Mouse (Mus musculus): ENCODE results near the gene Tnnt3. TPM values are rescaled to one million over a fixed set of nuclear protein-coding genes. Genes with fewer than 3 reads are reported as not detected.

Gene Tnnt3
- polyA plus RNA-seq, 1 experiment from 2014 or later = 1.7 TPM

DNA sequence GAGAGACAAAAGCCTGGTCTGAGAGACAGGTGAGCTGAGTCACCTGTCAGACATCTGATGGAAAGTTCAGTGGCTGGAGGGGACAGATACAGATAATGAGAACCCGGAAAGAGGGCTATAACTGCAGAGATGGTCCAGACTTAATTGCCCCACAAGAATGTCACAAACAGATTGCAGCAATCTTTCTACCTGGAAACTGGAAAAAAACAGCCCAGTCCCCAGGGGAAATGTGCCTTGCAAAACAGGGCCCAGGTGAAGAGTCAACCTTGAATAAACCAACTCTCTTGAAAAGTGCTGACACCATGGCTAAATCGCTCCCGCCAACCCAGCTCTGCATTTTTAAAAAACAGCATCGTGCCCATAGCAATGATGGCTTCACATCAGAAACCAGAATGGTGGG lies 21.7 kb downstream of the Tnnt3 start:
- Histone ChIP-seq H3K36me3 (ENCODE audit: control insufficient read depth, insufficient read depth, low read length) (no peaks in the 10 kb centered on the region), H3K4me2 (replicated peaks; ENCODE audit: low read depth, low read length) (no peak overlapping the region), H3K4me1 (replicated peaks; ENCODE audit: control insufficient read depth, insufficient read depth, low read length) (peaks cover 4% of the 10 kb centered on the region; the same call in 1 of the 2 replicates), H3K9me3 (ENCODE audit: control insufficient read depth, low read length) (no peaks in the 10 kb centered on the region), H3K27me3 (ENCODE audit: control insufficient read depth, insufficient read depth, low read length) (no peaks in the 10 kb centered on the region), H3K4me3 (ENCODE audit: low read depth, low read length) (no peak overlapping the region), H3K27ac (ENCODE audit: low read depth, low read length) (no peak overlapping the region), H3K9ac (ENCODE audit: low read depth, low read length) (no peak overlapping the region)
- DNase-seq (ENCODE audit: low spot score) (no peak), ATAC-seq (ENCODE audit: low FRiP score) (no peak)
- 94% methylated on average over 4 of the region's 4 CpGs for WGBS

DNA sequence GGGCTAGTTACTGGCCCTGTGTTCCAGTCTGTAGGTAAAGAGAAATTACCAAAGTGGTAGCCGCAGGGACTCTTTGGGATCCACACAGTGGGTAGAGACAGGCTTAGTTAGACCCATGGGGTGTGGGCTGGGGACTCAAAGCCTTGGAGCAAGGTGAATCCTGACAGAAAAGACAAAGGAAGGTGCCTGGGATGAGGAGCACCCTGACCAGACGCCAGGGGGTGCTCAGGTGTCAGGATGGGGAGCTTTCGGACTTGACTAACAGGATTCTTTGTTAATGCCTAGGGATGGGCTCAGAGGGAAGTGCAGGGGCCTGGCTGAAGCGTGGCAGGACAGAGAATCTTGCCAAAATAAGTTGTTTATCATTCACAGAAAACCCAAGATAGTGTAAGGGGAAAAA lies 23.7 kb downstream of the Tnnt3 start:
- H3K4me3 ChIP-seq (ENCODE audit: low read depth, low read length) = no peak overlapping the region
- DNase-seq (ENCODE audit: low spot score) (peak; percentile 55), ATAC-seq (ENCODE audit: low FRiP score) (no peak)
- H3K4me1 ChIP-seq (replicated peaks; ENCODE audit: control insufficient read depth, insufficient read depth, low read length) = peaks cover 8% of the 10 kb centered on the region
- no peaks in the 10 kb centered on the region for H3K27me3 ChIP-seq (ENCODE audit: control insufficient read depth, insufficient read depth, low read length)
- no peaks in the 10 kb centered on the region for H3K36me3 ChIP-seq (ENCODE audit: control insufficient read depth, insufficient read depth, low read length)
- H3K9me3 ChIP-seq (ENCODE audit: control insufficient read depth, low read length) = no peaks in the 10 kb centered on the region
- no peak overlapping the region for H3K9ac ChIP-seq (ENCODE audit: low read depth, low read length)
- no peak overlapping the region for H3K4me2 ChIP-seq (replicated peaks; ENCODE audit: low read depth, low read length)
- 25% methylated on average over 4 of the region's 4 CpGs for WGBS
- H3K27ac ChIP-seq (ENCODE audit: low read depth, low read length) = 0 out of 2 replicates have a peak overlapping the region, but pooled peaks have one; percentile 7

DNA sequence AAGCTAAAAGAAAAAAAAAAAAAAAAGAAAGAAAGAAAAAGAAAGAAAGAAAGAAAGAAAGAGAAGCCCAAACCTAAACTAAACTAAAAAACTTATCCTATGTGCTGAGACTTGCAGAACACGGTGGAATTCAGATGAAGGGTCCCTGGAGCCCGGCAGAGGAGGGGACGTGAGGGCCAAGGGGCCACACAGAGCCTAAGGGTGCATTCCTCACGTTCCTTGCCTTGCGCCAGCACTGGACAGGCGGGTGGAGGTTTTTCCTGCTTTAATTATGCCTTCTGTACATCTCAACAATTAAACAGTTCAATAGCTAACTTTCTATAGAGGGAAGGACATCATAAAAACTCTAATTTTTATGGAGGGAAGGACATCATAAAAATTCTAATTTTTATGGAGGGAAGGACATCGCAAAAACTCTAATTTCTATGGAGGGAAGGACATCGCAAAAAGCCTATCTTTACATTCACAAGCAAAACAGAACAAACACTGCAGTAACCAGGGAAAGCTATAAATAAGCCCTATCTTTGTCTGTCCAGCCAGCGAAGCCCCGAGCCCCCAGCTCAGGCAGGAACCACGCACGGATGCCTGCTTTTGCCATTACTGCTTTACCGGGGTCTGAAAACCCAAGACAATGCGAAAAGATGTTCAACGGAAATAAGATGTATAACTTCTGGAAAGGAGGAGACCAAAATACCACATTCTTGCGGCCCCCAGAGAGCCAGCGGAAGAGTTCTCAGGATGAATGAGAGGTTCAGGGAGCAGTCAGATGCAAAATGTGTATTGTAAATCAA lies 24.8 kb downstream of the Tnnt3 start:
- Histone ChIP-seq H3K4me2 (replicated peaks; ENCODE audit: low read depth, low read length) (no peak overlapping the region), H3K4me3 (ENCODE audit: low read depth, low read length) (no peak overlapping the region), H3K36me3 (ENCODE audit: control insufficient read depth, insufficient read depth, low read length) (no peaks in the 10 kb centered on the region), H3K4me1 (replicated peaks; ENCODE audit: control insufficient read depth, insufficient read depth, low read length) (peaks cover 8% of the 10 kb centered on the region), H3K27ac (ENCODE audit: low read depth, low read length) (no peak overlapping the region), H3K27me3 (ENCODE audit: control insufficient read depth, insufficient read depth, low read length) (no peaks in the 10 kb centered on the region), H3K9me3 (ENCODE audit: control insufficient read depth, low read length) (no peaks in the 10 kb centered on the region), H3K9ac (ENCODE audit: low read depth, low read length) (no peak overlapping the region)
- ATAC-seq (ENCODE audit: low FRiP score) (no peak), DNase-seq (ENCODE audit: low spot score) (no peak)
- WGBS = 52% methylated on average over 17 of the region's 17 CpGs

DNA sequence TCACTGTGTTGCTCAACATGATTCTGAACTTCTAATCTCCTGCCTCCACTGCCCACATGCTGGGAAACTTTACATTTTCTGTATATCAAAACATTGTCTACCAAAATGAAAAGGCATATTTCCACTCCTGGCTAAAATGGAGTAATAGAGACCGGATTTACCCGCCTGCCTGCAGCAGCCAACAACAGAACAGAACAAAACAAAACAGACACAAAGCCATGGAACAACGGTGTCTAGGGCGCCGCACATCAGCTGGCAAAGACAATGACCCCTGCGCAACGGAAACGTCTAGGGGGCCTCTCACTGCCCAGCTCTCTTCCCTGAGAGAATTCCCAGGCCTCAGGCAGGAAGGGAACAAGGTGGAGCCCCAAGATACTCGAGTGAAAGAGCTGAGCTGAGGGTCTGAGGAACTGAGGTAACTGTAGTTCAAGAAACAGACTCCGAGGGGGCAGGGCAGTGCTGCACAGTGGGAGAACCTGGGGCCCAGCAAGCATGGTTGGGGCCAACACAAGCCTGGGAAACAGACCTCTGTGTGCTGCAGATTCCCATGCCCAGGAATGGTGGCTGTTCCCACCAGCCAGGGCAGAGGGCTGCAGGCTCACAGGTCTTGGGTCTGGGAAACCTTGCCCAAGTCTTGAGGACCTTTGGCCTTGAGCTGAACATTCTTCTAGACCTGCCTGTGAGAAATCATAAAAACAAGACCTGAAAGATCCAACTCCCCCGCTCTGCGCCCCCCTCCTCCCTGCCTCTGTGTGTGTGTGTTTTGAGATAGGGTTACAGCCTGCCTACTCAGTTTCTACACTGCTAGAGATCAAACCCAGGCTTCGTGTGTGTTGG lies 26.9 kb downstream of the Tnnt3 start:
- Histone ChIP-seq H3K9ac (ENCODE audit: low read depth, low read length) (no peak overlapping the region), H3K36me3 (ENCODE audit: control insufficient read depth, insufficient read depth, low read length) (no peaks in the 10 kb centered on the region), H3K27ac (ENCODE audit: low read depth, low read length) (peak overlapping the region; percentile 72), H3K4me2 (replicated peaks; ENCODE audit: low read depth, low read length) (no peak overlapping the region), H3K4me3 (ENCODE audit: low read depth, low read length) (no peak overlapping the region), H3K27me3 (ENCODE audit: control insufficient read depth, insufficient read depth, low read length) (no peaks in the 10 kb centered on the region), H3K9me3 (ENCODE audit: control insufficient read depth, low read length) (no peaks in the 10 kb centered on the region), H3K4me1 (replicated peaks; ENCODE audit: control insufficient read depth, insufficient read depth, low read length) (peaks cover 8% of the 10 kb centered on the region)
- ATAC-seq (ENCODE audit: low FRiP score) (peak; percentile 27; the same call in 1 of the 2 replicates), DNase-seq (ENCODE audit: low spot score) (no peak)
- 22% methylated on average over 13 of the region's 13 CpGs for WGBS

DNA sequence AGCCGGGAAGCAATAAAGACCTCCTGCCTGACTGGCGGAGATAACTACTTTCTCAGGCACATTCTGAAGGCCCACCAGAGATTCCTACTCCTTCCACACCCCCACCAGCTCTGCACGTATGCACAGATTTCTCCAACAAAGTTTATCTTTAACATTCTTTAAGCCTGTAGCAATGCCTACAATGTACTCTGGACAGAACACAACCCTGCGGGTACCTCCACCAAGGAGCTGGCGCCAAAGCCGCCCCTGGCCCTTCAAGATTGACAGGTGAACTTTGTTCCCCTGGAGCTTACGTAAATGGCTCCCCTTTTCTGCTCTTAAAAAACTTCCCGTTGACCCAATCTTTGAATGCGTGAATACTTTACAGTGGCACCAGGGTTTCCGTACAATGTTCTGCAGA lies 30.7 kb downstream of the Tnnt3 start:
- DNase-seq (ENCODE audit: low spot score) = no peak
- no peak for ATAC-seq (ENCODE audit: low FRiP score)
- no peak overlapping the region for H3K4me2 ChIP-seq (replicated peaks; ENCODE audit: low read depth, low read length)
- no peak overlapping the region for H3K9ac ChIP-seq (ENCODE audit: low read depth, low read length)
- peaks cover 13% of the 10 kb centered on the region for H3K4me1 ChIP-seq (replicated peaks; ENCODE audit: control insufficient read depth, insufficient read depth, low read length)
- no peak overlapping the region for H3K27ac ChIP-seq (ENCODE audit: low read depth, low read length)
- 69% methylated on average over 10 of the region's 10 CpGs for WGBS
- no peak overlapping the region for H3K4me3 ChIP-seq (ENCODE audit: low read depth, low read length)
- no peaks in the 10 kb centered on the region for H3K9me3 ChIP-seq (ENCODE audit: control insufficient read depth, low read length)
- no peaks in the 10 kb centered on the region for H3K36me3 ChIP-seq (ENCODE audit: control insufficient read depth, insufficient read depth, low read length)
- no peaks in the 10 kb centered on the region for H3K27me3 ChIP-seq (ENCODE audit: control insufficient read depth, insufficient read depth, low read length)

DNA sequence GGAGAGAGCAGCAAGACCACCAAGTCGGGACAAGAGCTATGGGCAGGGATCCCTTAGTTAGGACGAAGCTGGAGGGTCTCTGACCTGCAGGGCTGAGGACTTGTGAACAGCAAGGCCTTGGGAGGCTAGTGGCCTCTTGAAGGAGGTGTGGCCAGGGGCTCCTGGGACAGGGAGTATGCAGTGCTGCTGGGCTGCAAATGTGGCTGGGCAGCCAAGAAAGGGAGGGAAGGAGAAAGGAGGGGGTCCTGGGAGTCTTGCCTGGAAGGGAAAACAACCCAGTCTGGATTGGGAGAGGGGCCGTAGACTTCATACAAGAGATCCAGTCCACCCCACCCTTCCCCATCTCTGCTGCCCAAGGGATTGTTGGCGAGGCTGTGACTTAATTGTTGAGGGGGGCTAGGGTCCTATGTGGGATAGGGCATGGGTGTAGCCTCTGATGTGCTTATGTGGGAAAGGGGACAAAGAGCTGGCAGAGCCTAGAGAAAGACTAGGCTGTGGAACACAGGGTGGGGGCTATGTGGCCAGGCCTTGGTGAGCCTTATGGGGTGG lies 33.4 kb downstream of the Tnnt3 start:
- peaks cover 5% of the 10 kb centered on the region for H3K4me1 ChIP-seq (replicated peaks; ENCODE audit: control insufficient read depth, insufficient read depth, low read length)
- 82% methylated on average over 4 of the region's 4 CpGs for WGBS
- no peak overlapping the region for H3K27ac ChIP-seq (ENCODE audit: low read depth, low read length)
- no peak for DNase-seq (ENCODE audit: low spot score)
- H3K9ac ChIP-seq (ENCODE audit: low read depth, low read length) = no peak overlapping the region
- no peak overlapping the region for H3K4me3 ChIP-seq (ENCODE audit: low read depth, low read length)
- no peaks in the 10 kb centered on the region for H3K36me3 ChIP-seq (ENCODE audit: control insufficient read depth, insufficient read depth, low read length)
- H3K4me2 ChIP-seq (replicated peaks; ENCODE audit: low read depth, low read length) = no peak overlapping the region
- H3K27me3 ChIP-seq (ENCODE audit: control insufficient read depth, insufficient read depth, low read length) = no peaks in the 10 kb centered on the region
- ATAC-seq (ENCODE audit: low FRiP score) = no peak; the same call in 1 of the 2 replicates
- H3K9me3 ChIP-seq (ENCODE audit: control insufficient read depth, low read length) = no peaks in the 10 kb centered on the region

DNA sequence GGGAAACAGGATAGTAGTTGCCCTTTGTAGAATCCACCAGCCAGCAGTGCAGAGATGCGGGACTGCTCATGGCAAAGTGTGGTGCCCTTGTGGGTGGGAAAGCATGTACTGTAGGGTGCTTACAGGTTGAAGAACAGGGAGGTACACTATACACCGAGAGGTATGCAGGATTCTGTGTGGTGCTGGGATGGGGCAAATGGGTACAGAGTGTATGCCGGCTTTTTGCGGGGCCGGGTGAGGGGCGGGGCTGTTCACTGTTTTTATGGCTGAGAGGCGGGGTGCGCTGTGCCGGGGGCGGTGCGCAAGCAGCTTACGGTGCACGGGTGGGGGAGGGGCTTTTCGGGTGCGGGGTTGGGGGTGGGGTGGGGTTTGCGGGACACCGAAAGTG lies 34.0 kb downstream of the Tnnt3 start, which contains the start of gene Mrpl23:
TSS of gene Mrpl23 (plus strand) at position 16 of the 388 bp plus-strand sequence.
- H3K4me3 ChIP-seq (ENCODE audit: low read depth, low read length) = peak within 1 kb of the TSS; percentile 55
- no peak for DNase-seq (ENCODE audit: low spot score)
- ATAC-seq (ENCODE audit: low FRiP score) = peak; percentile 72
- no peaks in the 10 kb centered on the region for H3K9me3 ChIP-seq (ENCODE audit: control insufficient read depth, low read length)
- peak within 1 kb of the TSS; percentile 74 for H3K4me2 ChIP-seq (replicated peaks; ENCODE audit: low read depth, low read length)
- H3K4me1 ChIP-seq (replicated peaks; ENCODE audit: control insufficient read depth, insufficient read depth, low read length) = peaks cover 5% of the 10 kb centered on the region
- 9% methylated on average over 9 of the region's 17 CpGs for WGBS
- H3K27me3 ChIP-seq (ENCODE audit: control insufficient read depth, insufficient read depth, low read length) = no peaks in the 10 kb centered on the region
- peak within 1 kb of the TSS; percentile 70 for H3K27ac ChIP-seq (ENCODE audit: low read depth, low read length)
- H3K9ac ChIP-seq (ENCODE audit: low read depth, low read length) = peak within 1 kb of the TSS; percentile 81
- H3K36me3 ChIP-seq (ENCODE audit: control insufficient read depth, insufficient read depth, low read length) = no peaks in the 10 kb centered on the region

DNA sequence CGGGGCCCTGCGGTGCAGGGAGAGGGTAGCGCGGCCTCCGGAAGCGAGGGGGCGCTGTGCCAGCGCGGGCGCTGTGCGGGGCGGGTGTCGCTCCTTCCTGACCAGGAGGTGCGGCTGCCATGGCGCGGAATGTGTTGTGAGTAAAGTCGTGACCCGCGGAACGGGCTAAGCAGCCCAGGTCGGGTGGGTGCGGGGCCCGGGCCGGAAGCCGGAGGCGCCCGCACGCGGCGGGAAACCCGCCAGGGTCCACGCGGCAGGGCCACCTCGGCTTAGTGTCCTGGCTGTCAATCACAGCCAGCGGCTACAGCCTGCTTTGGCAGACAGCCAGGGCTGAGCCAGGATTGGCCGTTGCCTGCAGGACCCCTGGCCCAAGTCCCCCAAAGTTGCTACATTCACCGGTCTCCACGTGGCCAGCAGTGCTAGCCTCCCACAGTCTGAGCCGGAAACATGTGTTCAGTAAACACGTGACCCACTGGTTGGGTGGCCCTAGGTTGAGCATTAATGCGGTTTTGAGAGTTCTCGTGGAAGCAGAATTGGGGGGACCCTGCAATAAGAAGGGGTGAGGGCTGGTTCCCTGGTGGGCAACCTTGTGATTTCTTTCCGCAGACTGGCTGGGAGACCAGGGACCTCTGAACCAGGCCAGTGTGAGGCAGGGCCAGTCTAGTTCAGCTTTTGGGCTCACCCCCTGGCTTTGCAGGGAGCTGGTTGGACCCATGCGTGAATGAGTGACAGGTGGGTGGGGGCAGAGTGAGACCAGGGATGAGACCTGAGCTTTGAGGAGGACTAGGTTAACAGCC lies 34.6 kb downstream of the Tnnt3 start:
- H3K27me3 ChIP-seq (ENCODE audit: control insufficient read depth, insufficient read depth, low read length) = no peaks in the 10 kb centered on the region
- peaks cover 5% of the 10 kb centered on the region for H3K4me1 ChIP-seq (replicated peaks; ENCODE audit: control insufficient read depth, insufficient read depth, low read length)
- H3K4me3 ChIP-seq (ENCODE audit: low read depth, low read length) = peak overlapping the region; percentile 55
- H3K9ac ChIP-seq (ENCODE audit: low read depth, low read length) = peak overlapping the region; percentile 81
- DNase-seq (ENCODE audit: low spot score) (peak; percentile 89), ATAC-seq (ENCODE audit: low FRiP score) (peak; percentile 89)
- 2% methylated on average over 28 of the region's 44 CpGs for WGBS
- H3K4me2 ChIP-seq (replicated peaks; ENCODE audit: low read depth, low read length) = peak overlapping the region; percentile 74
- H3K27ac ChIP-seq (ENCODE audit: low read depth, low read length) = peak overlapping the region; percentile 70
- no peaks in the 10 kb centered on the region for H3K9me3 ChIP-seq (ENCODE audit: control insufficient read depth, low read length)
- H3K36me3 ChIP-seq (ENCODE audit: control insufficient read depth, insufficient read depth, low read length) = no peaks in the 10 kb centered on the region
